Mouse (Mus musculus): ENCODE results near the gene Ppp1r8.
"Not testable (repeated sequence)": the region's sequence is repeated elsewhere in the genome, so short reads cannot be mapped to it uniquely, and the experiment has no call there.

The Ppp1r8 gene

GRCm38 (mm10) chr4:132806620-132807191 lies 36.3 kb downstream of the Ppp1r8 start:
- DNase-seq: no peak

GRCm38 (mm10) chr4:132805599-132806197 lies 37.3 kb downstream of the Ppp1r8 start:
- DNase-seq: no peak

GRCm38 (mm10) chr4:132805146-132805545 lies 37.8 kb downstream of the Ppp1r8 start:
- DNase-seq: no peak

GRCm38 (mm10) chr4:132804331-132804730 lies 38.6 kb downstream of the Ppp1r8 start:
- DNase-seq: no peak

- DNase-seq: no peak
These were observed 39.1 kb downstream of the Ppp1r8 start for GRCm38 (mm10) chr4:132803876-132804275.

- DNase-seq: no peak
These were observed 39.8 kb downstream of the Ppp1r8 start for GRCm38 (mm10) chr4:132803212-132803611.

GRCm38 (mm10) chr4:132802171-132802637 lies 40.8 kb downstream of the Ppp1r8 start:
- DNase-seq: no peak

- DNase-seq: no peak
These were observed 41.5 kb downstream of the Ppp1r8 start for GRCm38 (mm10) chr4:132801176-132802077.

- DNase-seq: no peak
These were observed 43.1 kb downstream of the Ppp1r8 start for GRCm38 (mm10) chr4:132799845-132800244.

GRCm38 (mm10) chr4:132798666-132799065 lies 44.3 kb downstream of the Ppp1r8 start:
- not testable (repeated sequence) for DNase-seq

- DNase-seq: no peak
These were observed 44.9 kb downstream of the Ppp1r8 start for GRCm38 (mm10) chr4:132798028-132798427.

- no peak for DNase-seq
These were observed 45.5 kb downstream of the Ppp1r8 start for GRCm38 (mm10) chr4:132797461-132797860.

GRCm38 (mm10) chr4:132796196-132796886 lies 46.6 kb downstream of the Ppp1r8 start, which contains the start of gene Themis2:
Themis2 (minus strand) TSS chr4:132796387.
- DNase-seq: peak; percentile 25

- no peak for DNase-seq
These were observed 47.8 kb downstream of the Ppp1r8 start for GRCm38 (mm10) chr4:132795171-132795570.

GRCm38 (mm10) chr4:132794760-132795159 lies 48.2 kb downstream of the Ppp1r8 start:
- DNase-seq: no peak

- no peak for DNase-seq
These were observed 48.9 kb downstream of the Ppp1r8 start for GRCm38 (mm10) chr4:132794028-132794427.

GRCm38 (mm10) chr4:132793322-132794004 lies 49.5 kb downstream of the Ppp1r8 start:
- DNase-seq: not testable (repeated sequence)

- no peak for DNase-seq
These were observed 53.2 kb downstream of the Ppp1r8 start for GRCm38 (mm10) chr4:132789731-132790130.

GRCm38 (mm10) chr4:132785228-132785627 lies 57.7 kb downstream of the Ppp1r8 start:
- DNase-seq: no peak

- DNase-seq: no peak
These were observed 59.2 kb downstream of the Ppp1r8 start for GRCm38 (mm10) chr4:132783732-132784131.

GRCm38 (mm10) chr4:132780288-132780687 lies 62.7 kb downstream of the Ppp1r8 start:
- no peak for DNase-seq

- DNase-seq: no peak
These were observed 64.3 kb downstream of the Ppp1r8 start for GRCm38 (mm10) chr4:132778562-132779201.

All from right cerebral cortex, postnatal 4 days (tissue).